Mouse (Mus musculus) cerebellum, adult 9-10 months (tissue): Measurements from ENCODE around the gene Lrrc4b.

Experiments used
- DNase-seq: peaks from one replicate; pipeline ENCODE4 v3.0.0; 2022

The Lrrc4b gene

GRCm38 (mm10) chr7:44488545-44488944 is 59.7 kb downstream of the Lrrc4b start:
- DNase-seq: peak; percentile 38

DNA sequence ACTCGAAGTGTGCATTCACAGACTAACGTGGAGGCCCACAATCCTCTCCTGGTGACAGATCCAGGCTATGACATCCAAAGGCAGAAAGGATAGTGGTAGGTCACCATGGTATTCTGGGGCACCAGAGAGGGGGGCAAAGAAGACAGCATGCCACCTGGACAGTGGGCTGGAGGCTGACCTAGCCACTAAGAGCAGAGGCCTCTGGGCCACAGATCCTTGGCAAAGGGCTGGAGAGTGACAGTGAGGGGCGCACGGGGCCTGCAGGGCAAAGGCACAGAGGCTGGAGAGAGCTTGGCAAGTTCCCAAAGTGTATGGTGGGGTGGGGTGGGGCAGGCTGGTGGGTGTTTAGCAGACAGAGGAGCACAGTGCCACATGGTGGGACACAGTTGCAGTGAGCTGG is 61.5 kb downstream of the Lrrc4b start:
- DNase-seq: no peak

DNA sequence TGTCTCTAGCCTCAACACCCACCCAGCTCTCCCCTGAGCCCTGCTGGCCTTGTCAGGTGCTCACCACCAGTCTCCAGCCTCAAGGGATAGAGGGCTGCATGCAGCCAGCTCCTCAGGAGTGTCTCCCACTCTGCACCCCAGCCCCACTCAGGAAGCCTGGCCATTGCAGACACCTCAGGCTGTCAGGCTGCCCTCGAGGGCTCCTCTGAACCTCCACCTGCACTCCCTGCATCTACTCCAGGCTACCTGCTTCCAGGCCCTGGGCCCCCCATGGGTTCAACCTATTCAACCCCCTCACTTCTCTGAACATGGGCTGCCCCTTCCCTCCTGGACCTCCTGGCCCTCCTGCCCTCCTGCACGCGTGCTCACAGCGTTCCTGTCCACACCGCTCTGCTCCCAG is 62.6 kb downstream of the Lrrc4b start:
- DNase-seq: no peak

- peak; percentile 31 for DNase-seq
Measured at GRCm38 (mm10) chr7:44492166-44492826, 63.5 kb downstream of the Lrrc4b start.

DNA sequence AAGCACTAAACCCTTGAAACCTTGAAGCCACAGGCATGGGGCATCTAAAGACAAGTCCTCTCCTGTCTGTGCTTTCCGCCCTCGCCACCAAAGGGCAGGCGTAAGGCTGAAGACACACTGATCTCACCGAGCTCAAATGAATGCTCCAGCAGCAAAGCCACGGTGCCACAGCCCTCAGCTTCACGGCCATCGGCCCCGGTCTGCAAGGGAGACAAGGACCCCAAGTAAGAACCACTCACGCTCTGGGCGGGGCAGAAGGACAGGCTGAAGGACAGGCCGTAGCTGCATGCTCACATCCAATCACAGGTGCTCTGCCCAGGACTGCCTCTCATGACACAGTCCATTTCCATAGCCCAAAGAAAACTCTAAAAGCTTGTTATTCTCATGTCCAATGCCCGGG is 65.9 kb downstream of the Lrrc4b start:
- DNase-seq: peak; percentile 46

GRCm38 (mm10) chr7:44495086-44495485 is 66.3 kb downstream of the Lrrc4b start:
- DNase-seq: peak; percentile 62

DNA sequence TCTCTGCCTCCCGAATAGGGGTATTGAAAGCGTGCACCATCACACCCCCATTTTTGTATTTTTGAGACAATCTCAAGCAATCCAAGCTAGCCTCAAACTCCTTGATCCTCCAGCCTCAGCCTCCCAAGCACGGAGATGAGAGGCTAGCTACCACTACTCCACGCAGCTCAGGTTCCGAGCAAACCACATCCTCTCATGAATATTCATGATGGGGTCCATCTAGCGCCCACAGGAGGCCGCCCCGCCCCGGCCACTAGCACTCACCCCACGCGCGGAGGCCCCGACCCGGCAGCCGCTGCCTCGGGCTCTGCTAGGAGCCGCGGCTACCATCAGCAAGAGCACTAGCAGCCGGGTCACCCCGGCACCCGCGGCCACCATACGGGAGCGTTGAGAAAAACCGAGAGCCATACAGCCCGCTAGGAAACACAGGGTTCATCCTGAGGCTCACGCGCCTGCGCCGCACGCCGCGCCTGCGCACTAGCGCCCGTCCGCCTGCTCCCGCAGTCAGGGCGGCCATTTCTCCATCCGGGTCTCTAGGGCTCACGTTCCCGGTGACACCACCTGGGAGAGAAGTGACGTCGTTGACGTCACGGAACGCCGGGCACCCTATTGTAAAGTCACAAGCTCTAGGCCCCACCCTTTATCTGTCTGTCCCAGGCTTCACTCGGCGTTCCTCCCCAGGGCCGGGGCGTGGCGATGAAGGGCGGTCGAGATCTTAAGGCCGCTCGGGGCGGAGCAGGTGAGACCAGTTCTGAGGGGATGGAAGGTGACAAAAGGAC is 67.4 kb downstream of the Lrrc4b start, which contains the start of the genes Emc10 and Fam71e1:
TSS of gene Emc10 (minus strand) at position 538 of the 779 bp plus-strand sequence.
TSS of gene Fam71e1 (plus strand) at position 590 of the 779 bp plus-strand sequence.
- DNase-seq: peak; percentile 100

DNA sequence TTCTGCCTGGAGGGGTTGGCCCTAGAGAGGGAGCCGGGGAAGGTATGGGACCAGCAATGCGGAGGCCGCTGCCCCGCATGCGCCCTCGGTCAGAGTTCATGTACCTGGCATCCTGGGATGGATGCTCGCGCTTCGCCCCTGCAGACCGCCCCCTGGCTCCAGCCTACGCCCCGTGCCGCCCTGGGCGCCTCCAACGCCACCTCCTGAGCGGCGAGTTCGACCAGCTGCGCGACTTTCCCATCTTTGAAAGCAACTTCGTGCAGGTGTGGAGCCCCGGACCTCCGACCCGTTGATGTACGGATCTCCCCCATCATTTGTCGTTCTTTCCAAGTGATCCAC is 67.9 kb downstream of the Lrrc4b start:
- no peak for DNase-seq

DNA sequence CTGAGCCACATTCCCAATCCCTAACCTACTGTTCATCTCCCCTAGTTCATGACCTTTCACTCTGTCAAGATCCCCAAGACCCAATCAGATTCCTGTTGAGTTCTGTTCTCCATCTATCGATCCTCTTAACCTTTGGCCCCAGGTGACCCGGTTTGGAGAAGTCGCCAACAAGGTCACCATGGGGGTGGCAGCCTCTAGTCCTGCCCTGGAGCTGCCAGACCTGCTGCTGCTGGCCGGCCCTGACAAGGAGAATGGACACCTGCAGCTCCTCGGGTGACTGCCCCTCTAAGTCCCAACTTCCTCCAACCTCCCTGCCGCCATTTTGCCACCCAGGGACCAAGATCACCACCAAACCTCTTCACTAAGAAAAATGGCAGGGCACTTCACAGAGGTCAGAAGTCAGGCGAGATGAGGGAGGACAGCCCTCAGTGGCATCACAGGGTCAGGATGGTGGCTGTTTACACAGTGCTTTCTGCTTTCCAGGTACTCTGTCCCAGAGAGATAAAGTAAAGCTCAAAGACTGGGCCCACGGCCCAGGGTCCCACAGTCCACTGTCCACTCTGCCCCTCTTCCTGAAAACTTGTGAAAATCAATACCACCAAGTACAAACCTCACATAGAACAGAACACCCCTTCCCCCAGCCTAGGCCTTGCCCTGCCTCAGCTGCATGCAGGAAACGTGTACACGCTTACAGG is 68.7 kb downstream of the Lrrc4b start:
- peak; percentile 58 for DNase-seq

DNA sequence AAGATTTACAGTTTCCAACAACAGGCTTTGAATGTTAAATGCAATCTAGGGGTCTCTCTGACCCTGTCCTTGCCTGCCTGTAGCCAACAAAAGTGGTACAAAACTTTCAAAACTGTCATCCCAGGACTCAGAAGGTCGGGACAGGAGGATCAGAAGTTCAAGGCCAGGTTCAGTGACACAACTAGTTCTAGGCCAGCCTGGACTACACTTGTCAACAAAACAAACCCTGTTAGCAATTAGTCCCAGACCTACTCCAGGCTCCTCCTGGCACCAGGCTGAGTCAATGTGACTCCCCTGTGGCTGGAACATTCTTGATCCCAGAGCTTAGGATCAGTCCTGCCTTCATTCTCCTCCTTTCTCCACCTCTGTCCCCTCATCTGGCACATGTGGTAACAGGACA is 70.1 kb downstream of the Lrrc4b start:
- DNase-seq: no peak

DNA sequence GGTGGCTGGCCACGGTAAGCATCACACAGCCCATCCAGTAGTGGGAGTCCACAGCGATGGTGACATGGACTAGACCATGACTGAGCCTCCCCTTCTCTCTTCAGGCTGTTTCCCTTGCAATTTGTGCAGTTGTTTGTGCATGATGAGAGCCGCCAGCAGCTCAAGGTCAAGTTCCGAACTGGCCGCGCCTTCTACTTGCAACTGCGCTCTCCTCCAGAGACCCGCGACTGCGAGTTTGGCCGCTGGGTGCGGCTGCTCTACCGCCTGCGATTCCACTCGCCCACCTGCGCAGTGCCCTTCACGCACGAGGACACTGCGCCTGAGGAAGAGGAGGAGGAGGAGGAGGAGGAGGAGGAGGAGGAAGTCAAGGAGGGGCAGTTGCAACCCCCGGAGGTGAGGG is 71.2 kb downstream of the Lrrc4b start:
- DNase-seq: no peak

- DNase-seq: no peak
Measured at GRCm38 (mm10) chr7:44501563-44502115, 72.8 kb downstream of the Lrrc4b start.

GRCm38 (mm10) chr7:44507491-44507890 is 78.7 kb downstream of the Lrrc4b start:
- DNase-seq: no peak
